Mouse (Mus musculus) CD4-positive helper T cell, adult 2 months (primary cell): ENCODE measurements around the gene Ep400.

ENCODE experiments used
- DNase-seq: peaks from one replicate; pipeline ENCODE4 v3.0.0-alpha.2; 2012; ENCODE audit warnings: low read depth, missing footprints, low spot score

Gene Ep400

GRCm38 (mm10) chr5:110770448-110771158 lies at the start of gene Ep400:
Ep400 (minus strand) TSS chr5:110770717.
- DNase-seq, result peak; percentile 100

- peak; percentile 99 for DNase-seq
Observed at GRCm38 (mm10) chr5:110809667-110810325, 39.3 kb upstream of the Ep400 start, which contains the start of gene Ulk1. Ulk1 (minus strand) TSS chr5:110810097.

- DNase-seq, result peak; percentile 44
Observed at GRCm38 (mm10) chr5:110808821-110809666, 38.5 kb upstream of the Ep400 start.

- peak; percentile 88 for DNase-seq
Observed at GRCm38 (mm10) chr5:110808061-110808631, 37.6 kb upstream of the Ep400 start.

GRCm38 (mm10) chr5:110807453-110807852 lies 36.9 kb upstream of the Ep400 start:
- no peak for DNase-seq

GRCm38 (mm10) chr5:110806676-110807075 lies 36.2 kb upstream of the Ep400 start:
- no peak for DNase-seq

GRCm38 (mm10) chr5:110806154-110806553 lies 35.6 kb upstream of the Ep400 start:
- no peak for DNase-seq

- DNase-seq, result no peak
Observed at GRCm38 (mm10) chr5:110804012-110804743, 33.7 kb upstream of the Ep400 start.

GRCm38 (mm10) chr5:110802809-110803208 lies 32.3 kb upstream of the Ep400 start:
- DNase-seq, result no peak

- DNase-seq, result no peak
Observed at GRCm38 (mm10) chr5:110802186-110802585, 31.7 kb upstream of the Ep400 start.

GRCm38 (mm10) chr5:110801036-110801624 lies 30.6 kb upstream of the Ep400 start:
- no peak for DNase-seq

GRCm38 (mm10) chr5:110797696-110798095 lies 27.2 kb upstream of the Ep400 start:
- no peak for DNase-seq

- no peak for DNase-seq
Observed at GRCm38 (mm10) chr5:110794363-110794762, 23.8 kb upstream of the Ep400 start.

GRCm38 (mm10) chr5:110788684-110789083 lies 18.2 kb upstream of the Ep400 start:
- peak; percentile 47 for DNase-seq

GRCm38 (mm10) chr5:110786081-110786835 lies 15.7 kb upstream of the Ep400 start:
- no peak for DNase-seq

GRCm38 (mm10) chr5:110783150-110783549 lies 12.6 kb upstream of the Ep400 start:
- DNase-seq, result no peak

GRCm38 (mm10) chr5:110781529-110782238 lies 11.2 kb upstream of the Ep400 start:
- peak; percentile 21 for DNase-seq

GRCm38 (mm10) chr5:110780761-110781528 lies 10.4 kb upstream of the Ep400 start:
- DNase-seq, result no peak
